Mouse (Mus musculus) adrenal gland (tissue): ENCODE measurements around the gene Atp2c2.

Experiments used
- intact Hi-C: fragments of 180-260 bp; cut with DNase I; formaldehyde crosslinking; loops from one replicate; pipeline ENCODE4 v1.15.1; 2025

Gene Atp2c2

DNA sequence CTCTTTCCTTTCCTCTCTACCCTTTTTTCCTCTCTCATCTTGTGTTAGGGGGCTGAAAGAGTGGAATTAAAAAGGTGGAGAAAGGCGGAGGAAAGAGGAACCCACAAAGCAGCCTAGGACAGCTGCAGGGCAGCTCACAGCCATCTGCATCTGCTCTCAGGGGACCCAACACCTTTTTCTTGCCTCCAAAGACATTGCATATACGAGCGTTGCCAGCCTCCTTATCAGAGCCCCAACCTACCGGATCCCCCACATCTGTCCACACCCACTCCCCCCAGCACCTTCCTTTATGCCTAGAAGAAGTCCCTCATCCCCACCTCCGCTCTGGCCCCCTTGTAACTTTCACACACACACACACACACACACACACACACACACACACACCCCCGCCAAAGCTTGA, 83.8 kb downstream of the Atp2c2 start:
- intact Hi-C loops = loop anchor here (5.0 kb wide), 2 partner anchors 104 to 144 kb away; no protein-coding TSS in a partner anchor

DNA sequence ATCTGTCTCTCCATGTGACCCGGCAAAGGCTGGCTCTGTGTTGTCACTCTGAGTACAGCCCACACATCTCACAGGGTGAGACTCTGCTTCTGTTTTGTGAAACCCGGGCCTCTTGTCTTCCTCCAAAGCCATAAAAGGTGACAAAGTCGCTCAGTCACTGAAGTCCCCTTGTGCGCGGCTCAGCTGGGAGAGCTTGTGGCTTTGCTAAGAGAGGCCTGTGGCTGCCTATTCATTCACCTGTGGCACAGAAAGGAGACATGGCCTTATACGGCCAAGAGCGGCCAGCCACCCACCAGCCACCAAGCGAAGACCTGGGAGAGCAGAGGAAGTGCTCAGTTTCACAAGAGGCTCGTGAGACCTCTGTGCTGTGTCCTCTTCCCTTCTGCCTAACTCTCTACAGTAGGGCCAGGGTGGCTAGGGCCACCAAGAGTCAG, 84.3 kb downstream of the Atp2c2 start:
- intact Hi-C loops = loop anchor here (5.0 kb wide), 2 partner anchors 103 to 143 kb away; no protein-coding TSS in a partner anchor

DNA sequence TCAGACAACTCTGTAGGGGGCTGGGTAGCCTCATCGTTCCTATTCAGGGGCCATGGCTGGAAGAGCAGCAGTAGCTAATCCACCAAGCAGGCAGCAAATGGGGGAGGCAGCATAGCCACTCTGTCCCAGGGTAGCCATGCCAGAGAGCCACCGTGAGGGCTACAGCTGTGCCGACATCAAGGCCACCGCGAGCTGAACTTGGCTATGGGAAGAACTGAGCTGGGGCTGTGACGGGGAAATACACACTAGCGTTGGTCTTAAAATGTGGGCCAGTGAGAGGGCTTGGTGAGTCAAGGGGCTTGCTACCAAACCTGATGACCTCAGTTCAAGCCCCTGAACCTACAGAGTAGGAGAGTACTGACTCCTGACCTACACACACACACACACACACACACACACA, 84.9 kb downstream of the Atp2c2 start:
- intact Hi-C loops = loop anchor here (5.0 kb wide), 2 partner anchors 103 to 143 kb away; no protein-coding TSS in a partner anchor

DNA sequence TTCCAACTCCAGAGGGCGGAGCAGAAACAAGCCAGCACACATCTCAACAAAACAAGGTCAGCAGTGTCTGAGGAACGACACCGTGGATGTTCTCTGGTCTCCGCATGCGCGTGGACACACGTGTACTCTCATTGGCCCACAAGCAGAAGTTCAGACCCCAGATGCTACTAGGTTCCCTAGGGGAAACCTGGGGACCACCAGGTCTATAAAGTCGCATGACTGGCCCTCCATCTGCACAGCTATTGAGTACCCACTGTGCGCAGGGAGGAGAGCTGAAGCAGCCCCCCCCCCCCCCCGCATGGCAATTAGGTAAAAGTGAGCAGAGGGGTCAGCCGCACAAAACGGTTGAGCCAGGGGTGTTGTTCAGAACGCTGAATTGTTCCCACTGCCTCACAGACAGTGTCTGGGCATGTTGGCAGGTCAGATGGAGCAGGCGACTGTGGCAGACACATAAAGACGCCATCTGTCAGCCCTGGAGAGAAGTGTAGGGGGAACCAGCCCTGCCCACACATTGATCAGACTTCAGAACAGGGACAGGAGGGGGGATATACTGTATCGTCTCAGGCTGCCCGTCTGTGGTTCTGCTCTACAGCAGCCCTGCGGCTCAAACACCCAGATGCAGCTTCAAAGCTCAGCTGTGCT, 86.1 kb downstream of the Atp2c2 start:
- intact Hi-C loops = no loop called here

DNA sequence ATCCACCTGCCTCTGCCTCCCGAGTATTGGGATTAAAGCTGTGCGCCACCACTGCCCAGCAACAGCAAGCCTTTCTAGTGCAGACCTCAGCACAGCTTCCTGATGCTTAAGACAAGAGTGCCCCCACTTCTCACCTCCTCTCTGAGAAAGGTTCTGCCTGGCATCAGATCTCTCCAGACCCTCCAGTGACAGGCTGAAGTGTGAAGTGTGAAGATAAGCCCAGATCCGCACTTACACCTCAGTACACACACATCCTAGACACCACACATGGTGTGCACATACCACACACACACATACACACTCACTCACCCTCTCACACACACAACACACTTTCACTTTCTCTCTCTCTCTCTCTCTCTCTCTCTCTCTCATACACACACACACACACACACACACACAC, 87.1 kb downstream of the Atp2c2 start:
- intact Hi-C loops = no loop called here

DNA sequence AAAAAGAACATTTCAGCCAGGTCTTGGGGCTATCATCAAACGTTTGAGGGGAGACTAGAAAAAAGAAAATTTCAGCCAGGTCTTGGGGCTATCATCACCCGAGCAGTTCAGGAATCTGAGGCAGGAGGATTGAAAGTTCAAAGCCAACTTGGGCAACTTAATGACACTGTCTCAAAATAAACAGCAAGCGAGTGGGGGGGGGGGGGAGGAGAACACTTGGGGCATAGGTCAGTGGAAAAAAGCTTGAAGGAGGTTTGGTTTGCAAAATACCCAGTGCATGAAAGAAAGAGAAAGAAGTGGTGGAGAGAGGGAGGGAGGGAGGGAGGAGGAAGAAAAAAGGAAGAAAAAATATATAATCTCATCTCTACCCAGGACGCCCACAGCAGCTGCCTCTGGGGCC, 87.5 kb downstream of the Atp2c2 start:
- intact Hi-C loops = no loop called here

DNA sequence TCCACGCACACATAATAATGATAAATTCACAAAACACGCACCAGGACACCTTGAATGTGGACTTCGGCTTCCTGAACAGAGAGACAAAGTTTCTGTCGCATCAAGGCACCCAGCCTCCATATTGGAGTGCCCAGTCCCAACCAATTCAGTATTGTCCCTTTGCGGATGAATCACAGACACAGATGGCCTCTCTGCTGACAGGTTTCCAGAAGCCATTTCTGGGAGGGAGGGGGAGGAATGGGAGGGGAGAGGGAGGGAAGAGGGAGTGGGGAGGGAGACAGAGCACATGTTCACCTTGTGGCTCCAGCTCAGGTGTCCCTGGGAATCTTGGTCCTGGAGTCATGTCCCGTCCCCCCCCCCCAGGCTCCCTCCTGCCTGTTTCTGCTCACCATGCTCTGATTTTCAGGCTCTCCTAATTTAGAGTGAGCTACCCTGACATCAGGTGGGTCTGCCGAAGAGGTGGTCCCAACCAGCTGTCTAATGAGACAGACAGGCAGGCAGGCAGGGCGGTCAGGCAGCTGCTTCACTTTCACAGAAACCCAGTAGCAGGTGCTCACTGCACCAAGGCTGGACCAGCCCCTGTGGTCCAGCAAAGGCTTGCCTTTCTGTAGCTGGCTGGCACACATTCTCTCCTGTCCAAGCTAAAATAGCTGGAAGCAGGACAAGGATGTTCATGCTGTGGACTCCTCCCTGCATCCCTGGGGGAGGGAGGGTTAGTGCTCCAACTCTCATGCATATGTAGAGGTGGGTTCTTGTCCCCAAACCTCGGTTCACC, 89.0 kb downstream of the Atp2c2 start:
- intact Hi-C loops = no loop called here

DNA sequence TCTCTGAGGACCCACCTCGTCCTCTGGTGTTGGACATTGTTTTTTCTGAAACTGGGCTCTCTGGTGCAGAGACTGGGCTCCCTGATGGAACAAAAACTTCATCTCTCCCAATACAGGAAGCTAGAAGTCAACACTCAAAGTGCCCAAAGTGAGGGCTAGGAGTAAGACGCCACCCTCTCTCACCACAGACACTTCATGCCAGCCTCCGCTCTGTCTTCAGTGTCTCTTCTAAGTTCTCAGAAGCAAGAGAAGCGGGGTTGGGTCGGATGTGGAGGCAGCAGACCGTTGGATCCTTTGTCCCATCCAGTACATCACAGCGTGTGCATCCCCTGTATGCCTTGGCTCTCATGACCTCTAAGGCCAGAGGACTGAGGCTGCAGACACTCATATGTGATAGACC, 89.8 kb downstream of the Atp2c2 start:
- intact Hi-C loops = no loop called here

DNA sequence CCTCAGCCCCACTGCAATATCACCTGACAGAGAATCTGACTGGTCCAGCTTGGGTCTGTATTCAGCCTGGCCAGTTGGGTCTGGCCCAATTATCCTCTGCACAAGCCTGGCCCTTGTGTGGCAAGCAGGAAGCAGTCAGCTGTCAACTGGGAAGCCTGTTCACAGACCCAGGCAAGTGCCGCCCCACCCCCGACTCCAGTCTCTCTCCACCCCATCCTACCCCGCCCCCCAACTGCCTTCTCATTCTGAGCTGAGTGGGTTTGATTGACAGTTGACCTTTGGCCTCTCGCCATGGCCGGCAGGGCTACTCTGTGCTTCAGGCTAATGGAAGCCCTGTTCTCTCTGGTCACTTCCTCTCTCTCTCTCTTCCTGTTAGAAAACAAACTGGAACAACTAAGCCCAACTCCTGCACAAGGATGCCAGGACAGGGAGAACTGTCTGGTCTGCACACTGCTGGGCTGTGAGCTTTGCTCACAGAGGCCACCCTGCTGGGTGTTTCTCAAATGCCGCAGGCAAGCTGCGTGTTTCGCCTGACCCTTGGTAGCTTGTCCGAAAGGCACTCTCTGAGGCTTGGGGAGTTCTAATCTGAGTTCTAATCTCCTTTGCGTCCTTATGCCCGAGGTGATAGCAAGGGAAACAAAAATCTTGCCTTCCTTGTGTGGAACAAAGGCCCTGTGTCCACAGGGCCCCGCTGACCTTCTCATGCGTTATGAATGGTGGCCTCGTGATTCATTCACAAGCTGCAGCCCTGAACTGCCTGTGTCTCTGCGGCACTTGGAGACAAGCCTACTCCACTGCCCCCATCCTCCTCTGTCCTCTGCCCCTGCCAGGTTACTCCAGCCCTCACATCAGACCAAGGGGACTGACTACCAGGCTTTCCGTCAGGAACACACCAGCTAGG, 92.2 kb downstream of the Atp2c2 start:
- intact Hi-C loops = no loop called here

DNA sequence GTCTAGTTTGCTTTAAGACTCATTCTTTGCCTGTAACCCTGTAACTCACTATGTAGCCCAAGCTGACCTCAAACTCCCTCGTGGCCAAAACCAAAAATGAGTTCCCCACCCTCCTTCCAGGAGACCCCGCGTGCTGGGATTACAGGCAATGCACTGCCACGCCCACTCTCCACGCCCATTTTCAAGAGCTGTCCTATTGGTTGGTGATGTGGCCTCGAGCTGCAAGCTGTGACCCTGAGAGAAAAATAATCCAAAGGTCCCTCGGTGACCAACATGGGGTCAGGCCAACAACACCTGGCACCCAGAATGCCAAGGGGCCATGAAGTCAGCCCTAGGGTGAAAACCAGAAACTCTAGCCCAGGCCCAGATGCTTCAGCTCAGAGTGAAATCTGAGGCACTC, 94.9 kb downstream of the Atp2c2 start:
- intact Hi-C loops = no loop called here

DNA sequence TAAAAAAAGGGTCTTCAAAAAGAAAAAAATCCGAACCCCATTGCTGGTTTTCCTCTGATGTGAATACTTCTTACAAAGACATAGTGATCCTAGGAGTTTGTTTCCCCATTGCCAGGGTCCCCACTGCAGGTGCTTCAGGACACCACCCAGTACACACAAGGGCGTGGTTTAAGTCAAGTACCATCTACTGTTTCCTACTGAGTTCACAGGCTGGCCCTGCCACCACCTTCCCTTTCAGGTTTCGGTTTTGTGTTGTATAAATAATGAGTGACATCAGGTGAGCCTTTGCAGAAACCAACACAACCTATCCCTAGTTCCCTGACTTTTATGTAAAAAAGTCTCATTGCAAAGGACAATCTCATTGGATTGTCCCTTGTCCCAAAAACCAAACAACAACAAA, 95.8 kb downstream of the Atp2c2 start:
- intact Hi-C loops = no loop called here

DNA sequence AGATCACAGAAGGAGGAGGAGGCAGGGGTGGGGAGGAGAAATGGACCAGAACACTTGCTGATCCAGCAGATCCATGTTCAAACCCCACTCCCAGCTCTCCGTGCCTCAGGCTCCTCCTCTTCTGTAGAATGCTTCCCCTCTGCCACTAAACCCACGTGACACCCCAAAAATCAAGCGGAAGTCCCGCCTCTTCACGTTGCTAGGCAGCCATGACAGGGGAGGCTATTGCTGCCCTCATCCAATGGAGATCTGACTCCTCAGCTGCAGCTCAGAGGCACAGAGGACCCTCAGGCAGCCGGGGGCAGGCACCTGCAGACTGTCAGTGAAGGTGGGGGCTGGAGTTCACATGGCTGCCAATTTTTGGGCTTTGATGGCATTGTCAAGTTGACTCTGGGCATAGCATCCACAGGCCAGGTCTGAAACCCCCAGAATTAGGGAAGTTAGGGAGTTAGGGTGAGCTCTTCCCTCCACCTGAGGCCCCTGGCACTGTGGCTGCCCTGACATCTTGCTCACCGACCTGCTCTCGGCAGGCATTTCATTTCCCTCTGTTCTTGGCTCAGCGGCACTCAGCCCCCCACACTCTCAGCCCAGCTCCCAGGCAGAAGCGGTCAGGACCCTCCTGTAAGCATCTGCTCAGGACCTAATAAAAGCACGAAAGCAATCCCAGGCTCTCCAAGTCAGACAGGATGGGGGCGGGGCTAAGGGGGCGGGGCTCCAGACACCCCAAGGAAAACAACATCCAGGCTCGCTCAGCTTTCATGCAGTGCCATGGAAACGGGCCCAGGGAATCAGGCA, 98.6 kb downstream of the Atp2c2 start:
- intact Hi-C loops = no loop called here

DNA sequence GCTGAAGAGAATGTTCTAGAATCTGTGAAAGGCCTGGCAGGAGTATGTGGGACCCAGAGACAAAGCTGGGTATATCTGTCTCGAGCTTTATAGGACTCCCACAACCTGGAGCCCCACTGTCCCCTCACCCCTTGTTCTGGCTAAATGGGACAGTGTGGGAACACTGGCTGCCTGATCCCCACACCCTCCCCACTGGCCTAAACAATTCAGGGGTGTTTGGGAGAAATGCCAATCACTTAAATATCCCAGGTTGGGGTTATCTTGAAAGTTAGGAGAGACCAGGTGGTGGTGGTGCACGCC, 99.1 kb downstream of the Atp2c2 start:
- intact Hi-C loops = no loop called here

DNA sequence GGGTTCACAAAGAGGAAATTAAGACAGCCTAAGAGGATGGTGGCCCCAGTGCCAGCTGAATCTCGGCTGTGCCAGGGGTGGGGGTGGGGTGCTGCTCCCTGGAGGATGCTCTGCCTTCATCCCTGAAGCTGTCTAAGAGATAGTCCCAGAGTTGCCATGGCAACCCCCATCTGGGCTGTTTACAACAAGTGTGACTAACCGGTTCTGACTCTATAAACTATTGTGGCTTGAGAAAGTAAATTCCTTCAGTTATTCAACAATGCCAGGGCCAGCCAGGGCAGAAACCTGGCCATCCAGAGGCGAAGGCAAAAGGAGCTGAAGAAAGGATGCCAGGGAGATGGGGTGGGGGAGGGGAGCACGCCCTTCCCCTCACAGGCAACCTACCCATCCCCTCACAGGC, 101.4 kb downstream of the Atp2c2 start:
- intact Hi-C loops = no loop called here

DNA sequence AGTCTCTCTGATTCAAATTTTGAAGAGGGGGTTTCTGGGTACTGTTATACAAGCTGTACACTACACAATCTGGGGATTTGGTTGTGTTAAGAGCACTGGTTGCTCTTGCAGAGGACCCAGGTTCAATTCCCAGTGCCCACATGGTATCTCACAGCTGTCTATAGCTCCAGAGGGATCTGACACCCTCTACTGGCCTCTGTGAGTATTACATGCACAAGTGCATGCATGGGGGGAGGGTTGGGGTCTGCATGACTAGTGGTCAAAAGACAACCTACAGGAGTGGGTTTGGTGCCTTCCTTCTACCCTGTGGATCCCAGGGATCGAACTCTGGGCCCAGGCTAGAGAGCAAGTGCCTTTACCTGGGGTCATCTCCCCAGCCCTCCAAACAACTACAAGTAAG, 102.8 kb downstream of the Atp2c2 start:
- intact Hi-C loops = no loop called here

DNA sequence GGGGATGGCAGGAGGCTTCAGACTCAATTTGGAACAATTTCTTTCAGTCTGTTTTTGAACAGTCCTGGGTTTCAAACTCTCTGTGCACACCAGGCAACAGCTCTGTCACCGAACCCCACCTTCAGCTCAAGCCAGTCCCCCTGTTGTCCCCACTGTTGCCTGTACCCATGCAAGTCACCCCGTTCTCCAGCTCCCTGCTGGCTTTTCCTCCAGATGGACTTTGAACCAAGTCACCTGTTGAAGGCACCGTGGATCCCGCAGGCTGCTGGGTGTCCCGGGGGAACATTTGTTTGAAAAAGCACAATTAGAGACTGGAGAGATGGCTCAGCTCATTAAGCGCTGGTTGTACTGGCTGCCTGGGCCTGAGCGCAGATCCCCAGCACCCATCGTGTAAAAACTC, 105.5 kb downstream of the Atp2c2 start:
- intact Hi-C loops = no loop called here

DNA sequence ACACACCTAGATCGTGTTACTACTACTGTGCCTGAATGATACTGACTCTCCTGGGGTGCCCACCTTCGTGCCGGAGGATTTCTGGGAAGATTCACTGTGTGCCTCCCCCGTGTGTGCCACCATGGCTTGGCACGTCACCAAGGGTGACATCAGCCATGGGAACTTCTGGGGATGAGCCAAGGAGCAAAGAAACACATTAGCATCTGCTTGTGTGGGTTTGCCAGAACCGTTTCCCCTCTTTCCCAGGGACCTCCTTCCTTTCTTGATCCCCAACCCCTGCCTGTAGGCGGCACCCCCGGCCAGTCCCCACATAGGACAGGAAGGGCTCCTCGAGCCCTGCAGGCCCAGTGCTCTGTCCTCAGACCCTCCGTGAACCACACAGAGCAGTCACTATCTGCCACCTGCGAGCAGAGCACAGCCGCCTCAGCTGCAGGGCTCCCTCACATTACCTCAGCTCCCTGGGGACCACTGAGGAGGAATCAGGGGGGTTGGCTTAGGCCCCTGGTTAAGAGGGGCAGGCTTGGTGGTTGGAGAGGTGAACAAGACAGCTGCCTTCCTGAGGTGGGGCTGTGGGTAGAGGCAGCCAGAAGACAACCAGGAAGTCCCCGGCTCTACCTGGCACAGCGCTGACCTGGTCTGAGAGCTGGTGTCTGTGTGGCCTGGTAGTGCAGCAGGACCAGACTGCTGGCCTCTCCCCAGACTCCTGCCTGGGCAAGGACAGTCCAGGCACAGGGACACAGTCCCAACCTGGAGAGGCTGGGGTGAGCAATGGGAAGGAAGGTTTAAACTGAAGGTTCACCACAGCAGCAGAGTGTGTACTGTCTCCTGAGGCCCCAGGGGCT, 106.8 kb downstream of the Atp2c2 start:
- intact Hi-C loops = no loop called here
